Mouse (Mus musculus) lung, postnatal 4 days (tissue): ENCODE results near the gene Prmt9.
A peak's percentile ranks its signal among the peaks of the same experiment; 100 is the strongest.

Experiments
- DNase-seq, 2 experiments: peaks; one replicate each; pipeline ENCODE4 v3.0.0; 2021

Gene Prmt9

DNA sequence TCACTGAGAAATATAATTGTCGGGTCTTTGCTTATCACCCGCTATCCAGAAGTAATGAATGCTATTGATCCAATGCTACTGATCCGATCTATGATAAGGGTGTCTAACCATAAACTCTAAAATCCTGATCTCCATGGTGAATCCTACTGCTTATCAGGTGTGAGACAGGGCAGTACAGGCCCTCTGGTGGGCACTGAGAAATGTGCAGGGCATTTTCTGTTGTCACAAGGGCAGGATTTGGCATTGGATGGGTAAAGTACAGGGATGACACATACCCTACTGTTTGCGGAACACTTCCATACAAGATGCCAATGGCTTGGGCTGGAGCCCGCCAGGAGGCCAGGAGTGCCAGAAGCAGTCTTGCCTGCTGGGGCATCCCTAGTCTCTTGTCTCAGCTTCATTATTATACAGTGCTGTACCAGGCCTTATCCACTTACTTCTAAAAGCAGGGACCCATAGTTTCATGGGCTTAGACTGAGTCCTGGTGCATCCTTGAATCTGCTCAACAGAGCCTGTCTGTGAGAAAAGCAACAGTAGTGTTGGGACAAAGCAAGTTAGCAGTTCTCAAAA is 14.1 kb upstream of the Prmt9 start:
- DNase-seq: peak; percentile 42 to 62

GRCm38 (mm10) chr8:77536821-77537220 is 12.4 kb upstream of the Prmt9 start:
- no peak for DNase-seq

DNA sequence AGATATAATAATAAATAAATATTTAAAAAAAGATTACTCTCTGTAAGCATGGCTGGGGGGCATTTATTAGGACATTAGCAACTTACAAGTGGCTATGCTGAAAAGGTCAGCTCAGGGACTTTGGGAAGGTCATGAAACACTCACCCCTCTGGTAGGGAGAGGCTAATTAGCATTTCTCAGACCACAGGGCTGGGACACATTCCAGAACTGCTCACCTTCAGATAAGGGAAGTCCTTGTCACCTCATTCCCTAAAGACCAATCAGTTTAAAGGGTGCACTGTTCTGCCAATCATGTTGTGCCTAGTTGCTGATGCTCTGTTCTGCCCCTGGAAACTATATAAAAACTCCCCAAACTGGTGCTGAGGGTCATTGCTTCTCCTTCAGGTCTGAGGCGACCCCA is 10.9 kb upstream of the Prmt9 start:
- no peak for DNase-seq

GRCm38 (mm10) chr8:77543152-77543777 is 5.9 kb upstream of the Prmt9 start:
- DNase-seq: no peak

DNA sequence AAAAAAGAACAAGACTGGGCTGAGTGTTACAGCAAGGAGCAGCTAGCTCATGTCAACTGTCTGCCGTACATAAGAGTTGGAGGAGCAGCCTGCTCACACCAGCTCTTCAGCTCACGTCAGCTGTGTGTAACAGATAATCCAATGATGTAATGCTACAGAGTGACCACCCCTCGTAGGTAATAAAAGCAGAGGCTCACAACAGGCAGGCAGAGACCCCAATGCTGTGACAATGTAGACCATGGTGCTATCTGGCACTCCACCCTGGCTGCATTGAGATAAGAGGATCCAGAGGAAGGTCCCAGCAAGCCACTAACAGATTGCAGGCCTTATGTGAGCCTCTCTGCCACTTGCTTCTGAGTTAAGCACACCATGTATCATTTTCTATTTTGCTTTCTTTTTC is 4.8 kb upstream of the Prmt9 start:
- no peak for DNase-seq

DNA sequence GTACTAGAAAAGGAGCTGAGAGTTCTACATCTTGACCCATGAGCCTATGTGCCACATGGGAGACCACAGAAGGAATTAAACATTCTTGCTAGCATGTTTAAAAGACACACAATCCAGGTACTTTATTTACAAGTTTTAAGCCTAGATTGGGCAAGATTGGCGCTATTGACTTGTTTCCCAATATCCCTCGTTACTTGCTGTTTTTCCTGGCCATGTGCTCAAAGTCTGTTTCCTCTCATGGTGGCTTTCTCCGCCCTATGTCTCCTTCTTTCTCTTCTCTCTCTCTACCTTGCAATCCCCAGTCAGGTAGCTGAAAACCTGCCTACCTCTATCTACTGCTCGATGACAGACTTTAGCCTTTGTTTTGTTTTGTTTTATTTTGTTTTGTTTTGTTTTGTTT is 3.6 kb upstream of the Prmt9 start:
- no peak for DNase-seq

DNA sequence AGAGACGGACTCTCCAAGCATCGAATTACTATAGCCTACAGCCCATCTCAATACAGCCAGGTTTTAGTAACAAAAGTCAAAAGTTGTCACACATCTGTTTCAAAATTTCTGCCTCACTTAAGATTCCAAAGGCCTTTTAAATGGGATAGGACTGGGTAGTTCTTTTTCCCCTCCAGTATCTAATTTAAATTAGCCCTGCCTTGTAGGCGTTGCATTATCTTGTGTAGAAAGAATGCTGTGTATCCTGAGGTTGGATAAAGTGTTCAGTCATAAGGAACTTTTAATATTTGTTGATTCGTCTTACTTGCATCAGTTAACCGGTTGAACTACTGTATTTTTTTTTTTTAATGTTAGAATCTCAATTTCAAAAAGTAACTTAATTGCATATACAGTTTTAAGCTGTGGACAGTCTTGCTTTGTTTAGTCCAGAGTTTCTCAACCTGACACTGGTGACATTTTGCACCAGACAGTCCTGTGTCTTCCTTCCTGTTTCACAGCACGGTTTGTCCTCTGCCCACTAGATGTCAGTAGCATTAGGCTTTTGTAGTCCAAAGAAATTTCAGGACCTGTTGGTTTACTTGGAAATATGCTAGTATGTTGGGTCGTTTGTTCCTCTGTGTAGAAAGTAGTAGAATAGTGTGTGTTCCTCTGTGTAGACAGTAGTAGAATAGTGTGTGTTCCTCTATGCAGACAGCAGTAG is 834 bp downstream of the Prmt9 start:
- DNase-seq: peak in 1 of 2 experiments; percentile 53

GRCm38 (mm10) chr8:77552491-77552890 is 3.3 kb downstream of the Prmt9 start:
- DNase-seq: no peak

- DNase-seq: no peak
These were observed 12.2 kb downstream of the Prmt9 start for GRCm38 (mm10) chr8:77561441-77561840.

DNA sequence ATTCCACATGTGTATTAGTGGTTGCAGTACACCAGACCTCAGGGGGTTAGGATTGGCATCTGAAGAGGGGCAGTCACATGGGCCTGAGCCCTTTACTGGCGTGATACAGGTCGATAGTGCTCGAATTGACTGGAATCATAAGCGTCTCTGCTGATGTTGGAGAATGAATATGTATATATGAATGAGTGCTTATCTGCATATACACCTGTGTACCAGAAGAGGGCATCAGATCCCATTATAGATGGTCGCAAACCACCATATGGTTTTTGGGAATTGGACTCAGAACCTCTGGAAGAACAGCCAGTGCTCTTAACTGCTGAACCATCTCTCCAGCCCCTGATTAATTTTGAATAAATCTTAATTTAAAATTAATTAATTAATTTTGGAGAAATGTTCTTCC is 25.0 kb downstream of the Prmt9 start:
- DNase-seq: no peak

DNA sequence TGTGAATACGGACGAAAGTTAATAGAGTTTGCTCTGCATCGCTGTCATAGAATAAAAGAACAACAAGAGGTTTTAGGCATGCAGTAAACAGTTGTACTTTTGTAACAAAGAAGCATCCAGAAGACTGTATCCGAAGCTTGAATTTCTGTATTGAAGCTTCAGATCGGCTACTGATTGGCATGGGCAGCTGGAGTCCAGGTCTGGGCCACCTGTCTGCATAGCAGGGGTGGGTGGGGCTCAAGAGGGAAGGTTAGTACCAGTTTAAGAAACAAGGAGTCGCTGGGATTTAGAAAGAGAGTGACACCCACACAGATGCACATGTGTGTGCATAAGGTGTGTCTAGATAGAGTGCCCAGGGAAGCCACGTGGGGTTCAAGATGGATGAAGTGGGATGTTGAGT is 28.5 kb downstream of the Prmt9 start:
- no peak for DNase-seq

- no peak for DNase-seq
These were observed 35.0 kb downstream of the Prmt9 start for GRCm38 (mm10) chr8:77584174-77584573.

GRCm38 (mm10) chr8:77609621-77610020 is 60.4 kb downstream of the Prmt9 start:
- no peak for DNase-seq

DNA sequence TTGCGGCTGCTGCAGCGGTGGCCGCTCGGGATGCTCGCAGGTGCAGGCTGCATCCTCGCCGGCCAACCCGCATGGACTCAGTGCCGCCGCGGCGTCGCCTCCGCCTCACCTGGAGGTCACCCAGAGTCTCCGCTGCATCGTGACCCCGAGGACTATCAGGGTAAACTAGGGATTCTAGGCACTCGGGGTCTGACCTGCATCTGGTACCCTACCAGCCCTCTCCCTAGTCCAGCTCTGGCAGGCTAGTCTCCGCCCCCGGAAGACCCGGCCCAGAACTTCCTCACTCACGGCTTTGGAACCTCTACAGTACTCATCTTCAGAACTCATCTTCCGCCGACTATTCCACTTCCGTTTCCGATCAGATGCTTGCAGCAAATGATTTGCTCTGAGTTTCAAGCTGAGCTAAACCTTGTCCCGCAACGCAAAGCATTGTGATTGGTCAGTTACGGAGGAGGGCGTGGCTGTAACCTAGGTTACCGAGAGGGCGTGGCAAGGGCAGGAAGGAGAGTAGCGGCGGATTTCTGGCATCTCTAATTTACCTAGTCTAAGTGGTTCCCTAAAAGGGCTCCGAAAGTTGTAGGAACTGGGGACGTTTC is 61.3 kb downstream of the Prmt9 start, which contains the start of gene Tmem184c:
Tmem184c (minus strand) TSS at position 325 of the 596 bp plus-strand sequence.
- DNase-seq: peak; percentile 96 to 98

DNA sequence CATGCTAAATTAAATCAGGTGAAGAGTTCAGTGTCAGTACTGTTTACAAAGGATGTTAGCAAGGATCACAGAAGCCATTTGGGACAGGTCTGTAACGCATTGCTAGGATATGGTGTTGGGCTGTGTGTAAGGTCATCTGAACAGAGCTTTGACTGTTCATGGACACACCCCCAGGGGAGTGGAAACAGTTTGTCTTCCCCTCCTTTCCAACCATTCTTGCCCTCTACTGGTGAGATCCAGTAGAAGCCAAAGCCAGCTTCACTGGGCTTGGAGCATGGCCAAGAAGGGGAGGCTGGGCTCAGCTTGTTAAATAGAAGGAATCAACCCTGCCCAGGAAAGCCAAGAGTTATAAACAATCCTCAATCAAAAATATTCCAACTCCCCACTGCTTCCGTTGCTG is 68.7 kb downstream of the Prmt9 start:
- peak; percentile 72 to 75 for DNase-seq

DNA sequence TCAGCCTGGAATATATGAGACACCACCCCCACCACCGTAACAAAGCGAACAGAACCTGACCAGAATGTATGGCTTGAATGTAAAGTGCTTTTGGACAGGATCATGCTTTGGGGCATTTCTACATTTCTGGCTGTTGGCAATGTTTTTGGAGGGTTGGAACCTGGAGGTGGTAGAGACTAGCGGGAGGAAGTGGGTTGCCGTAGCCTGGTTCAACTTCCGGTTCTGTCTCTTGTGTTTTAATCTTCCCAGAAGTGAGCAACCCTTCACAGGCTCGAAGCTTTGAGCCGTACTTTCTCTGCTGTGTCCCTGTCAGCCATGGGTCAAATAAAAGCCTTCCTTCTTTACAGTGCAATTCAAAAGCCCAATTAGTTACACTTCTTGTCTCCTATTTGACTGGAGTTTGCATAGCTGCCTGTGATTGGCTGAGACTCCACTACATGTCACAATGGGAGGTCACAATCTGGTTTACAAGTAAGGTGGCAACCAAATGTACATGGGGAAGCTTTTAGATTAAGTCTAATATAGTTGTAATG is 74.5 kb downstream of the Prmt9 start:
- no peak for DNase-seq

- peak; percentile 80 to 85 for DNase-seq
These were observed 80.8 kb downstream of the Prmt9 start for GRCm38 (mm10) chr8:77629858-77630537.

DNA sequence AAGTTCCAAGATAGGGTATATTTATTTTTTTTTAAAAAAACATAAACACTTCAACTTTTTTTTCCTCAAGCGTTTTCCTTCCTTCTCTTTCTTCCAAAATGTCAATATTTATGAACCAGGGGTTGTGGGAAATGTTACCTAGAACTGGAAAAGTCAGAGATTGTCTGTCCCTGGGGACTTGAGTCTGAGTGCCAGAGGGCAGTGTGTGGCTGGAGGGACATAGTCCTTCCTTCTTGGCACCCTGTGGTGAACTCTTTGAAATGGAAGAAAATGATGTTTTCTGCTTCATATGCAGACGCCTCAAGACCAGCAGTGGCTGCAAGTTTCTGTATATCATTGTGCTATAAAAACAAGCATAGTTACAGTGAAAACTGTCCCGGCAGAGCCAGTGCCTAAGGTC is 81.5 kb downstream of the Prmt9 start:
- DNase-seq: peak; percentile 8 to 27
